Mouse (Mus musculus) cortical plate, adult 2 months (tissue): ENCODE data around the gene Oas1d. TPM values are rescaled to one million over a fixed set of nuclear protein-coding genes. Genes with fewer than 3 reads are reported as not detected.

Experiments used
- H3K27ac ChIP-seq: fragments of 200-500 bp; 2 replicates; pipeline ENCODE4 v1.5.1; 2012; ENCODE audit warnings: low read length, control low read depth, inconsistent platforms; ENCODE audit not compliant: insufficient read depth
- H3K4me1 ChIP-seq: fragments of 200-500 bp; 2 replicates; pipeline ENCODE4 v1.6.1; 2011; ENCODE audit warnings: low read length; ENCODE audit not compliant: control insufficient read depth, insufficient read depth
- H3K4me3 ChIP-seq: fragments of 200-500 bp; 2 replicates; pipeline ENCODE4 v1.5.1; 2011; ENCODE audit warnings: mild to moderate bottlenecking, low read length, control low read depth; ENCODE audit not compliant: insufficient read depth
- CTCF ChIP-seq: fragments of 200-500 bp; IDR thresholded peaks from 2 replicates; pipeline ENCODE4 v1.5.1; 2011; ENCODE audit warnings: mild to moderate bottlenecking, control low read depth, low read length; ENCODE audit not compliant: insufficient read depth; ENCODE audit errors: extremely low read depth
- POLR2A ChIP-seq: fragments of 200-500 bp; IDR thresholded peaks from 2 replicates; pipeline ENCODE4 v1.6.1; 2011; ENCODE audit warnings: mild to moderate bottlenecking, low read length, control low read depth; ENCODE audit not compliant: insufficient read depth; ENCODE audit errors: extremely low read depth
- polyA plus RNA-seq: library from polyadenylated mRNA; depleted of rRNA; stranded (reverse); fragments of >200 nt; gene quantifications from 2 replicates; pipeline ENCODE4 v1.2.3, GENCODE M21; 2012

Oas1d gene
- polyA plus RNA-seq, 1 experiment = not detected

DNA sequence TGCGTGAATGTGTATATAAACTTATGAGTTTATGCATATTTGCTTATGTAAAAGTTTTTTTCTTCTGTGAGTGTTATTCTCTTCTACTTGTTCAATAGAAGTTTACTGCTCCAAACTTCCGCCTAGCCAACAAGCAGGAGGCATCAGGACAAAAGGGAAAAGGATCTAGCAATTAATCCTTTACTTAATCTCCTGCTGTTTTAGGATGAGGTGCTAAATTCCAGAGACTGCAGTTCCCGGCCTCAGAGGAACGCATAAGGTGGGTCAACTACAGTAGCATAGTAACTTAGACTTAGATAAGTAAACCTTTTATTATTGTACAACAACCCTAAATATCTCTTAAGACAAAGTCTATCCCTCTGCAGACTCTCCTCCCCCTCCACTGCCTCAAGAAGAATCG is 19.6 kb downstream of the Oas1d start:
- H3K27ac ChIP-seq = no peak overlapping the region
- no peaks in the 10 kb centered on the region for H3K4me1 ChIP-seq
- no peak overlapping the region for H3K4me3 ChIP-seq
- no peak for TF ChIP-seq CTCF
- no peak for TF ChIP-seq POLR2A

DNA sequence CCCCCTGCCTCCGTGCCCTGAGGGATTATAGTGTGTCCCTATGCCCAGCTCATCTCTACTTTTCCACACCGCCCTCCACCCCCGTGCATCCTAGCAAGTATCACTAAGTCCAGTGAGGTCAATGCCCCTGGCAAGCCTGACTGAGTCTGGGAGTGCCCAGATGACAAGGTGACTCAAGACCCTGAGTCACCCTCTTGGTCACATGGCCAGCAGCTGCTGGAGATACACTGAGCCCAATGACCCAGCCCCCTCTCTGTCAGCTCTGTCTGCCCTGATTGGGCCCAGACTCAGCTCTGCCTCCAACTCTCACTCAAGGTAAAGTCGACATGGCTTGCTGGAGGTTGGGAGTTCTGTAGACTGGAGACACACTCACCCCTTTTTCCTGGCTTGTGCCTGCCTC is 23.5 kb downstream of the Oas1d start:
- no peaks in the 10 kb centered on the region for H3K4me1 ChIP-seq
- no peak for TF ChIP-seq POLR2A
- TF ChIP-seq CTCF = no peak
- H3K4me3 ChIP-seq = no peak overlapping the region
- H3K27ac ChIP-seq = no peak overlapping the region

DNA sequence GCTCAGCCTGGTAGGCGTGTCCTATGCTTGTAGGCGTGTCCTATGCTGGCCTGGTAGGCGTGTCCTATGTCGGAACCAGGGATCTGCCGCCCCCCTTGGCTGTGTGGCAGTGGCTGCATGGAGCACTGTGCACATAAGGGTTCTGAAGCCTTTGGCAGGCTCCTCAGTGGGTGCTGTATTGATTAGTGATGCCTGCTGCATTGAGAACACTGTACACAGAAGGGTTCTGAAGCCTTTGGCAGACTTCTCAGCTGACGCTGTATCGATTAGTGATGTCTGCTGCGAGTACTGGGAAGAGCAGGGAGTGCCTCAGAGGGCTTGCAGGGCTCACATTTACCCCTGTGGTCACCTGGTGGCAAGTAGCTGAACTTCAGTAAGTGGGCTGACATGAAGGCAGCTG is 24.2 kb downstream of the Oas1d start:
- no peak overlapping the region for H3K27ac ChIP-seq
- TF ChIP-seq CTCF (no peak), POLR2A (no peak)
- H3K4me1 ChIP-seq = no peaks in the 10 kb centered on the region
- no peak overlapping the region for H3K4me3 ChIP-seq

DNA sequence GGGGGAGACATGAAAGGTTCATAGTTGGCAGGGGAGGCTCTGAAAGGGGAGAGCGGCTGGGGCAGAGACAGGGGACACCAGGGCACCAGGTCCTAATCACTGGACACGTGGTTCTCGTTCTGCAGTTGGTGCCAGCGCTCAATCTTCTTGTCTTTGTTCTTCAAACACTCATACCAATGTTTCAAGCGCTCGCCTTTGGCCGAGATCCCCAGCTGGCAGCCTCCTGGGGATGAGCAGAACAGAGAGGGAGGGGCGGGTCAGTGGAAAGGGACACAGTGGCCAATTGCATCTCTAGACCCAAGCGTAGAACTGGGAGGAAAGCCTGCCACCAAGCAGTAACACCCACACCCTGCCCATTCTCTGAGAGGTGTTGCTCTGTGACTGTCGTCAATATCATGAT is 27.7 kb downstream of the Oas1d start:
- H3K27ac ChIP-seq = 0 out of 2 replicates have a peak overlapping the region, but pooled peaks have one; percentile 5
- H3K4me3 ChIP-seq = no peak overlapping the region
- H3K4me1 ChIP-seq = no peaks in the 10 kb centered on the region
- TF ChIP-seq POLR2A (no peak), CTCF (no peak)

DNA sequence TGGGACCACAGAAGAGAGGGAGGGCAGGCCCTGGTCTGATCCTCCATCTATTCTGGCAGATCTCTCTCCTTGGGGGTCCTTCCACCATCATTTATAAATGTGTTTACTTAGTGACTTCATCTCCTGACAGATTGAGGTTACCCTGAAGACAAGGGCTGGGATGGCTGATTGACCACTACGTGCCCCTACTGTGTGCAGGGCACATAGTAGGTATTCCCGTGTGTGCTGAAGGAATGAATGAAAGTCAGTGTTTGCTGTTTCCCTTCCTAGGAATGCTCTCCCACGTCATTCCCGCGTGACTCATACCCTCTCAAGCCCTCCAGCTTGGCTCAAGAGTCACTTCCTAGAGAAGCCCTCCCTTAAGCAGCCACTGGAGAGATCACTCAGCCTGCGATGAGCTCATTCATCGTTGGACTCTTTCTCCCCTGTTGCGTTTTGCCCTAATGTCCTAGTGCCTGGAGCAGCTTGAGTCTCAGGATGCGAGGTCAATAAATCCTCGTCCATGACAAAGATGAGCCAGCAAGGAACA is 38.0 kb downstream of the Oas1d start:
- Histone ChIP-seq H3K4me3 (no peak overlapping the region), H3K4me1 (no peaks in the 10 kb centered on the region), H3K27ac (no peak overlapping the region)
- TF ChIP-seq CTCF = no peak
- TF ChIP-seq POLR2A = no peak

DNA sequence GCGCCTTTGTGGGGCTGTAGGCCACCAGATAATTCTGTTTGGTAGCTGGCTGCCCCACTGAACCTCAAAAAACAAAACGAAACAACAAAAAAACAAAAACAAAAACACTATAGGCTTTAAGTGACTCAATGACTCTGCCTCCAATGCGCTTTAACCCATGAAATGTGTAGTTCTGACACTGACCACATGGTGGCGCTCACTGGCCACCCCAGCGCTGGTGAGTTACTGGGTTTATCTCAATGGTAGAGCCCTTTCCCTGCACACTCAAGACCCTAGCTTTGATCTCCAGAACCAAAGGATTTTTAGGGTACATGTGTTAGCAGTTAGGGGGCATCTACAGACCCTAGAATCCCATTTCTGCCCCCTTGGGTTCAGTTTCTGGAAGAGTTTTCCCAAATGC is 39.6 kb downstream of the Oas1d start:
- H3K4me3 ChIP-seq = no peak overlapping the region
- no peak for TF ChIP-seq POLR2A
- peak; percentile 91 for TF ChIP-seq CTCF

DNA sequence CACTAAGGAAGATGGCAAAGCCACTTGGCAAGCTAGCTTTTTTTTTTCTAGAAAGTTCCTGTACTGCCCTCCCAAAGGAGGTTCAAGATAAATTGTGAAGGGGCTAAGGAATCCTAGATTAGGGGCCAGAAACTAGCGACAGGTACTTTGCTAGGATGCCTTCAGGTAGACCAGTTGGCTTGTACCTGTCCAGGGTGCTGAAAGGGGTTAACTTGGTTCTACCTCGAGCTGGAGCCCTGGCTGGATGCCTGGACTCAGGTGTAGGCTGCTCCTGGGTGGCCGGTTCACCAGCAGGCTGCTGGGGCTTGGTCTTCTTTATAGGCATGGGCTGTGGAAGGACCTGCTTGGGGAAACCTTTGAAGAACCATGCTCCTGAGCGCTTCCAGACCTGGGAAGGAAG is 46.7 kb downstream of the Oas1d start:
- Histone ChIP-seq H3K4me3 (no peak overlapping the region), H3K4me1 (no peaks in the 10 kb centered on the region), H3K27ac (no peak overlapping the region)
- TF ChIP-seq CTCF = no peak
- TF ChIP-seq POLR2A = no peak

More for the DNA sequence above, 39.6 kb downstream of the Oas1d start:
- no peaks in the 10 kb centered on the region for H3K4me1 ChIP-seq
- H3K27ac ChIP-seq = no peak overlapping the region

DNA sequence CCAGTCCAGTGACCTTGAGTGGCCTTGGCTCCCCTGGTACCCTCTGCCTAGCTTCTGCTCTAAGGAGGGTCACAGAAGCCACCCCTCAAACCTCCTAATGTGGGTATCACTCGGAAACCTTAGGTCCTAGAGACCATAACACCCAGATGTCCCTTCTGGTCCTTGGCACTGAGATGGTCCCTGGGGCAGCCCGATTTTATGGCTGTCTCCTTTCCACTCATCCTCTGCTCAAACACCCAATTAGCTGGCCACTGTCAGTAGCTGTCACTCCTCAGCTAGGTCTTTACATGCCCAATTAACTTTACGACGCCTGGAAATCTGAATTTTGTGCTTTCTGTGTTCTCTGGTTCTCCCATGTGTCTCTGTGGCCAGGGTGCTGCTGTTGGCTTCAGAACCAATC is 51.8 kb downstream of the Oas1d start:
- Histone ChIP-seq H3K4me3 (no peak overlapping the region), H3K4me1 (no peaks in the 10 kb centered on the region), H3K27ac (no peak overlapping the region)
- TF ChIP-seq CTCF = no peak
- TF ChIP-seq POLR2A = no peak

DNA sequence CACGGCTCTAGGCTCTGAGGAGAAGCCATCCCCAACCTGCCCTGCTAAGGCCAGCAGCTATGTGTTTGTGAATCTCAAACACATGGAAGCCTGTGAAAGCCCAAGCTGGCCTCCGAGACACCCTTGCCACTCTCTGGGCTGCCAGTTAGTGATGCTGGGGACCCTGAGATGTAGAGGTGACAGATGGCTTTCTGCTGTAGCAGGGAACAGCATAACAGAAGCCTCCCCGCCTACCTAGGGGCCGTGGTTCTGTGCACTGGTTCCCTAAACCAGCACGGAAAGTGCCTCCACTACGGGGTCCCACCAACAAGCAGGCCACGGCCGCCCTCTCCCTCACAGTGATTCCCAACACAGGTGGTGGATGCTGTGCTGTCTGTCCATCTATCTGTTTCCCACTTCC is 52.6 kb downstream of the Oas1d start:
- H3K27ac ChIP-seq = no peak overlapping the region
- TF ChIP-seq POLR2A = no peak
- no peaks in the 10 kb centered on the region for H3K4me1 ChIP-seq
- H3K4me3 ChIP-seq = no peak overlapping the region

DNA sequence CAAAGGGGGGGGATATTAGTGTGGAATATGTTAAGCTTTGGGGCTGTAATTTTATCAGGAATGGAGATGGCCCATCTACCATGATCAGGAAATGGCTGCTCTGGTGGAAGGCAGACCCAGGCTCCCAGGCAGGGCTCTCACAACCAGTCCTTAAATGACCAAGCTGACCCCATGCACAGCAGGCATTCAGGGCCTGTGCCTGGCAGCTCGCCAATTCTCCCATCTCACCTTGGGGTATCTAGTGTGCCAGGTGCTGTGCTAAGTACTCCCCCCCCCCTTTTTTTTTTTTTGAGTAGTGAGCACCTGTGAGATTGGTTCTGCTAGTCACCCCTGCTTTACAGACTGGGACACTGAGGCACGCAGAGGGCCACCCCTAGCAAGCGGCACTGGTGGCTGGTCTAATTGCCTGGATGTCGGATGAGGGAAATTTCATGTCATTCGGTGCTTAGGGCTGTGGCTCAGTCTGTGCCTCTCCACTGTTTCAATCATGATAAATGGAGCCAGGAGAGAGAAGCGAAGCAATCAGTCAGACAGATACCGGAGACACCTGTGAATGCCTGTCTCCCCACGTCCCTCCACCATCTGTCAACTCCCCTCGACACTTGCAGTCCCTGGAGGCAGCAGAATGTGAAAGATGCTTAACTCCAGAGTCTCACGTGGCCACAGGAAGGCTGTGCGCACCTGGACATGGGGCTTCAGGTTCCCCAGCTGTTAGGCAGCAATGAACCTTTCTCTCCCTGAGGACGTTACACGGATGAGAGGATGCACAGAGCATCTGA is 53.2 kb downstream of the Oas1d start:
- Histone ChIP-seq H3K4me3 (no peak overlapping the region), H3K4me1 (no peaks in the 10 kb centered on the region), H3K27ac (no peak overlapping the region)
- TF ChIP-seq CTCF (no peak), POLR2A (no peak)
